9 mouse cellular contexts compared by ENCODE assay signal in the genomic region with DNA sequence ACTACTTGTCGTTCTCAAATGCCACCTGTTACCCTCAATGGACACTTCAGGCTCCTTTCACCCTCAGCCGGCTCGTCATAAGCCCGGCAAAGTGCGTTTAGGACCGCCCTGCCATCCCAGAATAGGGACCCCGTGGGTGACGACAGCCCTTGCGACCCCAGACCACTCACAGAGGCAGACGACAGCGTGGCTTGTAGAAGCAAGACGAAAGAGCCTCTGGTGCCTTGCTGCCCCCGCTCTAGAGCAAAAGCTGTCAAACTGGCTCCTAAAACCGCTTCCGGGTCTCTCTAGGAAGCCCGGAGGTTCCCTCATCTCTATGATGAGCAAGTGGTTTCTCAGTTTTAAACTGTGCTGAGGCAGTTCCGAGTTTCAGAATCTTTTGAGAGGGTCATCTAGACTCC. TPM values are rescaled to one million over a fixed set of nuclear protein-coding genes. Genes with fewer than 3 reads are reported as not detected.
DNase-seq lines count a peak whose midpoint lies in the region; ATAC-seq and TF ChIP-seq lines count a peak whose summit lies in the region.
"Had no signal": no experiment of that assay in that cellular context is flagged by ENCODE, and none has a peak within 500 bp of the region (broad histone marks: within the 10 kb centered on the region; RNA-seq: fewer than 3 reads in every experiment).

A gene (minus strand): TSS at position 260 of the 401 bp plus-strand sequence.

- H3K9ac ChIP-seq in forebrain, embryonic 12.5 days: peak within 1 kb of the TSS; percentile 36; the same call in 1 of the 2 replicates
- H3K9ac ChIP-seq in liver, postnatal 0 days (replicated peaks): peak within 1 kb of the TSS; percentile 71
- H3K9ac ChIP-seq in neural tube, embryonic 12.5 days: no peak within 1 kb of the TSS
- H3K9ac ChIP-seq in stomach, embryonic 15.5 days: peak within 1 kb of the TSS; percentile 13; the same call in 1 of the 2 replicates

- H3K4me2 ChIP-seq in forebrain, embryonic 12.5 days: peak within 1 kb of the TSS; percentile 68
- H3K4me2 ChIP-seq in liver, postnatal 0 days (ENCODE audit: low read depth, low read length): peak within 1 kb of the TSS; percentile 81
- H3K4me2 ChIP-seq in neural tube, embryonic 12.5 days (replicated peaks): peak within 1 kb of the TSS; percentile 60
- peak within 1 kb of the TSS; percentile 69 for H3K4me2 ChIP-seq in stomach, embryonic 15.5 days

- ATAC-seq in erythroblast, adult 5-6 weeks (replicated peaks; ENCODE audit: low FRiP score, poor library complexity, severe bottlenecking): no peak
- no peak for ATAC-seq in forebrain, embryonic 12.5 days (ENCODE audit: low FRiP score)
- no peak for ATAC-seq in liver, postnatal 0 days
- no peak for ATAC-seq in neural tube, embryonic 12.5 days (ENCODE audit: low FRiP score, low read depth)
- ATAC-seq in stomach, embryonic 15.5 days (ENCODE audit: insufficient read depth, low FRiP score, low read depth): no peak

- intact Hi-C loops in heart, postnatal 14 days (cut with DNase I): no loop called here

- peak; percentile 47 to 54 for DNase-seq in heart, postnatal 14 days
- peak; percentile 63 for DNase-seq in large intestine, adult 2 months (ENCODE audit: low read depth, low spot score)
- DNase-seq in liver, postnatal 0 days: peak; percentile 72

- H3K27me3 ChIP-seq in erythroblast, embryonic 14.5 days (ENCODE audit: control insufficient read depth): no peaks in the 10 kb centered on the region; the same call in 1 of the 2 replicates
- no peaks in the 10 kb centered on the region for H3K27me3 ChIP-seq in forebrain, embryonic 12.5 days
- no peaks in the 10 kb centered on the region for H3K27me3 ChIP-seq in liver, postnatal 0 days (ENCODE audit: insufficient read depth, low read length)
- no peaks in the 10 kb centered on the region for H3K27me3 ChIP-seq in neural tube, embryonic 12.5 days (replicated peaks)
- H3K27me3 ChIP-seq in stomach, embryonic 15.5 days (replicated peaks): no peaks in the 10 kb centered on the region

- H3K4me3 ChIP-seq in erythroblast, embryonic 14.5 days (replicated peaks): peak within 1 kb of the TSS; percentile 53
- peak within 1 kb of the TSS; percentile 44 for H3K4me3 ChIP-seq in forebrain, embryonic 12.5 days (replicated peaks)
- peak within 1 kb of the TSS; percentile 51 for H3K4me3 ChIP-seq in liver, postnatal 0 days (ENCODE audit: low read depth, low read length)
- H3K4me3 ChIP-seq in neural tube, embryonic 12.5 days: peak within 1 kb of the TSS; percentile 39
- peak within 1 kb of the TSS; percentile 55 for H3K4me3 ChIP-seq in stomach, embryonic 15.5 days (replicated peaks)

- 19% methylated on average over 17 of the region's 17 CpGs for whole genome bisulfite sequencing in forebrain, embryonic 12.5 days
- 6% methylated on average over 17 of the region's 17 CpGs for WGBS in large intestine, adult 2 months
- 11% methylated on average over 17 of the region's 17 CpGs for WGBS in liver, postnatal 0 days (ENCODE audit: insufficient replicate concordance)
- 12% methylated on average over 17 of the region's 17 CpGs for WGBS in neural tube, embryonic 12.5 days
- WGBS in stomach, embryonic 15.5 days: 9% methylated on average over 17 of the region's 17 CpGs

- H3K9me3 ChIP-seq in erythroblast, embryonic 14.5 days (ENCODE audit: control insufficient read depth, low read length): no peaks in the 10 kb centered on the region
- no peaks in the 10 kb centered on the region for H3K9me3 ChIP-seq in forebrain, embryonic 12.5 days
- H3K9me3 ChIP-seq in liver, postnatal 0 days (ENCODE audit: low read length): no peaks in the 10 kb centered on the region
- H3K9me3 ChIP-seq in neural tube, embryonic 12.5 days: no peaks in the 10 kb centered on the region
- no peaks in the 10 kb centered on the region for H3K9me3 ChIP-seq in stomach, embryonic 15.5 days

- H3K27ac ChIP-seq in forebrain, embryonic 12.5 days: no peak within 1 kb of the TSS
- peak within 1 kb of the TSS; percentile 86 for H3K27ac ChIP-seq in liver, postnatal 0 days (ENCODE audit: low read depth)
- no peak within 1 kb of the TSS for H3K27ac ChIP-seq in neural tube, embryonic 12.5 days
- no peak within 1 kb of the TSS for H3K27ac ChIP-seq in stomach, embryonic 15.5 days

- peaks cover 3% of the 10 kb centered on the region for H3K4me1 ChIP-seq in erythroblast, embryonic 14.5 days (ENCODE audit: control insufficient read depth)
- peaks cover 13% of the 10 kb centered on the region for H3K4me1 ChIP-seq in forebrain, embryonic 12.5 days
- peaks cover 17% of the 10 kb centered on the region for H3K4me1 ChIP-seq in liver, postnatal 0 days (ENCODE audit: insufficient read depth)
- peaks cover 5% of the 10 kb centered on the region; the same call in 1 of the 2 replicates for H3K4me1 ChIP-seq in neural tube, embryonic 12.5 days
- H3K4me1 ChIP-seq in stomach, embryonic 15.5 days: no peaks in the 10 kb centered on the region

- H3K36me3 ChIP-seq in erythroblast, embryonic 14.5 days (ENCODE audit: control insufficient read depth): no peaks in the 10 kb centered on the region
- H3K36me3 ChIP-seq in forebrain, embryonic 12.5 days (replicated peaks): no peaks in the 10 kb centered on the region
- no peaks in the 10 kb centered on the region for H3K36me3 ChIP-seq in liver, postnatal 0 days (replicated peaks; ENCODE audit: insufficient read depth, low read length)
- H3K36me3 ChIP-seq in neural tube, embryonic 12.5 days: no peaks in the 10 kb centered on the region
- H3K36me3 ChIP-seq in stomach, embryonic 15.5 days: no peaks in the 10 kb centered on the region

- no peak for TF ChIP-seq EP300 in liver, postnatal 0 days (IDR thresholded peaks at IDR 0.05; ENCODE audit: low read depth)

- no peak for TF ChIP-seq CTCF in liver, postnatal 0 days (IDR thresholded peaks at IDR 0.05; ENCODE audit: low read depth)

RNA-seq across cellular contexts. Expression of the gene that starts here (rescaled TPM):
- not detected in 2 replicates for polyA plus RNA-seq in erythroblast, embryonic 14.5 days (2012)
- total RNA-seq in erythroblast, adult 5-6 weeks (2015; ENCODE audit: low replicate concordance): 0.96 and 4.0 TPM in 2 replicates
- total RNA-seq in erythroblast, adult 5-6 weeks (2017; ENCODE audit: low replicate concordance): 0.42 TPM in 1 of 2 replicates, not detected in the other
- polyA plus RNA-seq in forebrain, embryonic 12.5 days (2016; fragmentation: Nextera tagmentation; extraction: Ambion mirVana): 0.50 and 0.69 TPM in 2 replicates
- total RNA-seq in heart, postnatal 14 days (2021): 1 to 10 TPM; 1.6 to 2.2 TPM
- 12.4 and 17.6 TPM in 2 replicates for polyA plus RNA-seq in large intestine, adult 2 months (2012; rRNA removed)
- polyA plus RNA-seq in liver, postnatal 0 days (2015; fragmentation: Nextera tagmentation; extraction: Ambion mirVana): 12.6 and 12.8 TPM in 2 replicates
- 0.77 and 0.81 TPM in 2 replicates for polyA plus RNA-seq in neural tube, embryonic 12.5 days (2016; fragmentation: Nextera tagmentation; extraction: Ambion mirVana)
- polyA plus RNA-seq in stomach, embryonic 15.5 days (2015; fragmentation: Nextera tagmentation; extraction: Ambion mirVana): 7.2 TPM in 2 replicates
- total RNA-seq: MEL had no signal
